Mouse (Mus musculus) hindbrain, postnatal 0 days (tissue): ENCODE measurements around the gene Smco2. TPM values are rescaled to one million over a fixed set of nuclear protein-coding genes. Genes with fewer than 3 reads are reported as not detected.

ENCODE experiments used
- ATAC-seq: fragments of 200-750 bp; cut with Nextera tagmentation; 2 replicates; pipeline ENCODE4 v1.8.0; 2017; ENCODE audit warnings: mild to moderate bottlenecking, moderate TSS enrichment, moderate library complexity
- DNase-seq: peaks from one replicate; pipeline ENCODE4 v3.0.0-alpha.2; 2015; ENCODE audit warnings: low spot score
- H3K27ac ChIP-seq: fragments of 300-500 bp; sonication (generic); 2 replicates; pipeline ENCODE4 v1.5.1; 2014; ENCODE audit warnings: mild to moderate bottlenecking
- H3K27me3 ChIP-seq: fragments of 300-500 bp; sonication (generic); 2 replicates; pipeline ENCODE4 v1.6.1; 2014; ENCODE audit warnings: low read length, mixed read lengths; ENCODE audit not compliant: insufficient read depth
- H3K36me3 ChIP-seq: fragments of 300-500 bp; sonication (generic); 2 replicates; pipeline ENCODE4 v1.6.1; 2014; ENCODE audit warnings: low read length, mixed read lengths; ENCODE audit not compliant: insufficient read depth
- H3K4me1 ChIP-seq: fragments of 300-500 bp; sonication (generic); 2 replicates; pipeline ENCODE4 v1.6.1; 2014; ENCODE audit warnings: antibody characterized with exemption, low read length, mixed read lengths; ENCODE audit not compliant: insufficient read depth
- H3K4me2 ChIP-seq: fragments of 300-500 bp; sonication (generic); 2 replicates; pipeline ENCODE4 v1.6.1; 2014; ENCODE audit warnings: low read depth, mild to moderate bottlenecking, low read length, moderate library complexity, mixed read lengths
- H3K4me3 ChIP-seq: fragments of 300-500 bp; sonication (generic); 2 replicates; pipeline ENCODE4 v1.5.1; 2014; ENCODE audit warnings: low read length
- H3K9ac ChIP-seq: fragments of 300-500 bp; sonication (generic); replicated peaks from 2 replicates; pipeline ENCODE4 v1.6.1; 2014; ENCODE audit warnings: mild to moderate bottlenecking, low read length, moderate library complexity, mixed read lengths
- H3K9me3 ChIP-seq: fragments of 300-500 bp; sonication (generic); 2 replicates; pipeline ENCODE4 v1.6.1; 2016; ENCODE audit warnings: low read length, mixed read lengths
- CTCF ChIP-seq: IDR thresholded peaks from 2 replicates; pipeline ENCODE4 v1.5.1; 2016; ENCODE audit warnings: antibody characterized with exemption, control low read depth, low read depth
- WGBS: fragments of 180-500 bp; shearing (Covaris S2); extraction: QIAGEN DNeasy Blood & Tissue Kit; methylation state at CpG from one replicate; pipeline ENCODE4 v1.1.7; 2014; 5-methylcytosine and 5-hydroxymethylcytosine counted together
- polyA plus RNA-seq: library from polyadenylated mRNA; unstranded; fragments of >200 nt; fragmentation: Nextera tagmentation; extraction: Ambion mirVana; gene quantifications from 2 replicates; pipeline ENCODE4 v1.2.1, GENCODE M21; 2015
- total RNA-seq: library from RNA; depleted of rRNA; stranded (reverse); fragments of >200 nt; gene quantifications from 2 replicates; pipeline ENCODE4 v1.2.3, GENCODE M21; 2014

Smco2 gene
- total and polyA plus RNA-seq, 2 experiments from 2014 or later, result not detected

GRCm38 (mm10) chr6:146883426-146883825 lies 33.5 kb downstream of the Smco2 start:
- WGBS, result 47% methylated on average over 2 of the region's 2 CpGs
- no peak for TF ChIP-seq CTCF
- H3K27me3 ChIP-seq, result no peaks in the 10 kb centered on the region

DNA sequence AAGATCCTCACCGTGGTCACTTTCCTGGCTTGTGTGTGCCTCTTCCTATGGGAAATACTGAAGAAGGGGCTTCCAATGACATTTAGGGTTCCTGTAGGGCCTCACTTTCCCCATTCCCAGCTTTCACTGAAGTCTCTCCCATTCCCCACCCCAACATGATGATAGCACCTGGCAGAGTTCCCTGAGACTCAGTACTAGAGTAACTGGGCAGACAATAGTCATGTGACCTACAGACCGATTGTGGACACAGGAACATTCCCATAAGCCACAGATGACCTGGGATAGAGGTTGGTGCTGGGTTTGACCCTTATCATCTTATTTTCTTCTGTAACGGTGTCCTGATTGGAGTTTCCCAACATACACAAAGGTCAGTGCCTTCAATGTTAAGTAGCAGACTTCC lies 34.3 kb downstream of the Smco2 start:
- no peak for TF ChIP-seq CTCF
- ATAC-seq, result no peak
- H3K4me1 ChIP-seq, result no peaks in the 10 kb centered on the region

More at GRCm38 (mm10) chr6:146883426-146883825, 33.5 kb downstream of the Smco2 start:
- Histone ChIP-seq H3K4me3 (no peak overlapping the region), H3K4me2 (no peak overlapping the region), H3K36me3 (no peaks in the 10 kb centered on the region), H3K4me1 (no peaks in the 10 kb centered on the region), H3K27ac (no peak overlapping the region), H3K9me3 (no peaks in the 10 kb centered on the region), H3K9ac (no peak overlapping the region)
- DNase-seq (no peak), ATAC-seq (no peak)

GRCm38 (mm10) chr6:146884851-146885250 lies 34.9 kb downstream of the Smco2 start:
- no peak for TF ChIP-seq CTCF
- no peak overlapping the region for H3K4me2 ChIP-seq
- DNase-seq (no peak), ATAC-seq (no peak)
- no peaks in the 10 kb centered on the region for H3K36me3 ChIP-seq
- no peak overlapping the region for H3K4me3 ChIP-seq
- H3K9ac ChIP-seq, result no peak overlapping the region
- H3K27me3 ChIP-seq, result no peaks in the 10 kb centered on the region
- no peak overlapping the region for H3K27ac ChIP-seq
- no peaks in the 10 kb centered on the region for H3K9me3 ChIP-seq
- H3K4me1 ChIP-seq, result no peaks in the 10 kb centered on the region
- 49% methylated on average over 4 of the region's 4 CpGs for WGBS

More for the DNA sequence above, 34.3 kb downstream of the Smco2 start:
- WGBS, result 90% methylated on average over 3 of the region's 3 CpGs
- Histone ChIP-seq H3K27me3 (no peaks in the 10 kb centered on the region), H3K9ac (no peak overlapping the region), H3K9me3 (no peaks in the 10 kb centered on the region), H3K4me3 (no peak overlapping the region), H3K4me2 (no peak overlapping the region), H3K27ac (no peak overlapping the region), H3K36me3 (no peaks in the 10 kb centered on the region)
- DNase-seq, result no peak

- DNase-seq (peak; percentile 93), ATAC-seq (peak; percentile 97)
- peak within 1 kb of the TSS; percentile 90 for H3K4me2 ChIP-seq
- no peaks in the 10 kb centered on the region for H3K27me3 ChIP-seq
- peak within 1 kb of the TSS; percentile 62 for H3K27ac ChIP-seq
- TF ChIP-seq CTCF, result no peak
- H3K4me3 ChIP-seq, result peak within 1 kb of the TSS; percentile 81
- no peaks in the 10 kb centered on the region for H3K9me3 ChIP-seq
- peak within 1 kb of the TSS; percentile 57 for H3K9ac ChIP-seq
- no peaks in the 10 kb centered on the region for H3K36me3 ChIP-seq
- WGBS, result 2% methylated on average over 72 of the region's 80 CpGs
- no peaks in the 10 kb centered on the region for H3K4me1 ChIP-seq
Measured at GRCm38 (mm10) chr6:146887958-146888659, 38.2 kb downstream of the Smco2 start, which contains the start of gene Ppfibp1. Gene Ppfibp1 (plus strand): TSS chr6:146888487.

DNA sequence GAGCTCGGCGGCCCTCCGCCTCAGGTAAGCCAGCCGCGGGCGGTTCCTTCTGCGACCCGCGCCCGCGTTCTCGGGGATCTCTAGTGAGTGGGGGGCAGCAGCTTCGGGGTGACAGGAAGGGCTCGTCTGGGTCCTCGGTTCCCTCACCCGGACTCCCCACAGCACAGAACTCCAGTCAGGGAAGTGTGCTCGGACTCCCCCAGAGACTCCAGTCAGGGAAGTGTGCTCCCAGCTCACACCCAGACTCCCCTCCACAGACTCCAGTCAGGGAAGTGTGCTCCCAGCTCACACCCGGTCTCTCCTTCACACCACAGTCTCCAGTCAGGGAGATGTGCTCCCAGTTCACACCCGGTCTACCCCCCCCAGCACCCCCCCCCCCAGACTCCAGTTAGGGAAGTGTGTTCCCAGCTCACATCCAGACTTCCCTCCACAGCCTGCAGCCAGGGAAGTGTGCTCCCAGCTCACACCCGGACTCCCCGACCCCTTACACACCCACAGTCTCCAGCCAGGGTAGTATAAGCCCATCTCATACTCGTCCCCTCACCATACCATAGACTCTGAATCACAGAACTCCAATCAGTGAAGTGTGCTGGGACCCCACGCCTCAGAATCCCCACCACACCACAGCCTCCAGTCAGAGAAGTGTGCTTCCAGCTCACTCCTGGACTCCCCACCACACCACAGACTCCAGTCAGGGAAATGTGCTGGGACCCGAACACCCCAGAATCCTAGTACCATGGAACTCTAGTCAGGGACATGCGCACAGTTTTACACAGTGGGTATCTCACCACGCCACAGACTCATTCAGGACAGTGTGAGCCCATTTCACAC lies 39.0 kb downstream of the Smco2 start:
- Histone ChIP-seq H3K27ac (peak overlapping the region; percentile 62), H3K36me3 (no peaks in the 10 kb centered on the region), H3K9me3 (no peaks in the 10 kb centered on the region), H3K9ac (peak overlapping the region; percentile 57), H3K27me3 (no peaks in the 10 kb centered on the region), H3K4me3 (peak overlapping the region; percentile 81), H3K4me1 (no peaks in the 10 kb centered on the region), H3K4me2 (peak overlapping the region; percentile 90)
- DNase-seq, result peak; percentile 20
- ATAC-seq, result peak; percentile 58
- WGBS, result 10% methylated on average over 26 of the region's 26 CpGs
- TF ChIP-seq CTCF, result no peak

GRCm38 (mm10) chr6:146890215-146890614 lies 40.3 kb downstream of the Smco2 start:
- DNase-seq (no peak), ATAC-seq (no peak)
- Histone ChIP-seq H3K27me3 (no peaks in the 10 kb centered on the region), H3K27ac (no peak overlapping the region), H3K9ac (no peak overlapping the region), H3K4me2 (peak overlapping the region; percentile 17), H3K9me3 (no peaks in the 10 kb centered on the region), H3K36me3 (no peaks in the 10 kb centered on the region), H3K4me1 (no peaks in the 10 kb centered on the region), H3K4me3 (no peak overlapping the region)
- 60% methylated on average over 2 of the region's 2 CpGs for WGBS
- no peak for TF ChIP-seq CTCF
